Mouse (Mus musculus) neutrophil, adult 5-6 weeks (primary cell): ENCODE results near the gene Trappc3. TPM values are rescaled to one million over a fixed set of nuclear protein-coding genes. Genes with fewer than 3 reads are reported as not detected.
"Not testable (repeated sequence)": the region's sequence is repeated elsewhere in the genome, so short reads cannot be mapped to it uniquely, and the experiment has no call there.

Experiments used
- ATAC-seq: fragments of 151-379, 151-347 bp; 2 replicates; pipeline ENCODE4 v1.8.0; 2017; ENCODE audit warnings: mild to moderate bottlenecking, moderate TSS enrichment; ENCODE audit not compliant: insufficient number of reproducible peaks, poor library complexity, low FRiP score, severe bottlenecking; ENCODE audit errors: extremely low read depth
- total RNA-seq: library from RNA; stranded (forward); fragments of 200-1000 nt; gene quantifications from 2 replicates; pipeline ENCODE4 v1.2.3, GENCODE M21; 2017

Trappc3 gene
- 33.1 and 37.7 TPM in 2 replicates for total RNA-seq

DNA sequence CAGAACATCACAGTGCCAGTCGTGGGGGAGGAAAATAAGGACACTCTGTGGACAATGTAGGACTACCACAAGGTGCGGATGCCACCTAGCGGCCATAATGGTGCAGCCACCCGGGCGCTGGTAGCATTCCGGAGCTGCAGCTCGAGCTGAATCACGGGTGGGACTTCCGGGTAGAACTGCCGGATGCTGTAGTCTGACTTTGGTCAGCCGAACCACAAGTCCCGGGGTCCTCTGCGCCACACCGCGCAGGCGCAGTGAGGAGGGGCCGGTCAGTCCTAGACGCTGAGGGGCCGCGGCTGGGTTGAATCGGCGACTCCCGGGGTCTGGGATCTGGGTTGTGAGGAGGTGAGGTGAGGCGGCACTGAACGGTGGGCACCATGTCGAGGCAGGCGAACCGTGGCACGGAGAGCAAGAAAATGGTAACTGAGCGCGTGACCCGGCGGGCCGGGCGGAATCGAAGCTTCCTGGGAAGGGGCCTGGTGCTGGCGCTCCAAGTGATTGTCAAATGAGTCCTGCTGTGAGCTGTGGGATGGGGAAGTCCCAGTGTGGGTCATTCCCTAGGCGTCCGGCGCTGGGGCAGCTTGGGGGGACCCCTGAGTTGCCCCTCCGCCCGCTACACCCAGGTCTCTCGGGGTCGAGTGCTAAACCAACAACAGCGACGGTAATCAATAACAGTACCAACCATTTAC, at the start of gene Trappc3:
TSS of gene Trappc3 (plus strand) at position 207 of the 689 bp plus-strand sequence.
- peak; percentile 92 for ATAC-seq

- ATAC-seq = no peak
These were observed 44.4 kb upstream of the Trappc3 start for GRCm38 (mm10) chr4:126217771-126218170.

- ATAC-seq = not testable (repeated sequence)
These were observed 42.6 kb upstream of the Trappc3 start for GRCm38 (mm10) chr4:126219540-126219939.

DNA sequence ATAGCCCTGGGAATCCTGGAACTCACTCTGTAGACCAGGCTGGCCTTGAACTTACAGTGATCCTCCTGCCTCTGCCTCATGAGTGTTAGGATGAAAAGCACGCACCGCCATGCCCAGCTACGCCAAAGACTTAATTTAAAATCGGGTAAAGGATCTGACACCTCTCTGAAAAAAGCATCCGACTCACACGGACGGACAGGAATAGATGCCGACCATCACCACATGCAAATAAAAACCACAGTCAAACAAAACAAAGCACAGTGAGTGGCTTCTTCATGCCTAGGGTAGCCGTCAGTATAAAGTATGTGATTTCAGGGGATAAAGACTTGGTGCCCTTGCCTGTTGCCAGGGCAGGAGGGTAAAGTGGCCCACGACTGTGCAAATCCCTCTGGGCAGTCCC, 42.1 kb upstream of the Trappc3 start:
- ATAC-seq = no peak

GRCm38 (mm10) chr4:126222631-126223030, 39.5 kb upstream of the Trappc3 start:
- ATAC-seq = no peak

DNA sequence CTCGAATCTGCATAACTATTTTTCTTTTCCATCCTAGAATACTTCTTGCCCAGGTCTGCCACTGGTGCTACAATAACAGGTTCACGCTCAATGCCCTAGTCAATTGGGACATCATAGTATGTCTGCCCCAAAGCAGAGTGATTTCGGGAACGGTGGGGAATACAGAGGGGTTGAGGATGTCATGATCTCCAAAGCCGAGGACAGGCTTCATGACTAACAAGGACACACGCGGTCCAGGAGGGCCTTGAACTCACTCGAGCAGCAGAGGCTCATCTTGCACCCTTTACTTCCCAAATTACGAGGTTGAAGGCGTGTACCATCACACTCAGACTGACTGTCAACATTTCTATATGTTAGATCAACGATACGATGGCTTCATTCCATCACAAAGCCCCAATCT, 35.5 kb upstream of the Trappc3 start:
- no peak for ATAC-seq

DNA sequence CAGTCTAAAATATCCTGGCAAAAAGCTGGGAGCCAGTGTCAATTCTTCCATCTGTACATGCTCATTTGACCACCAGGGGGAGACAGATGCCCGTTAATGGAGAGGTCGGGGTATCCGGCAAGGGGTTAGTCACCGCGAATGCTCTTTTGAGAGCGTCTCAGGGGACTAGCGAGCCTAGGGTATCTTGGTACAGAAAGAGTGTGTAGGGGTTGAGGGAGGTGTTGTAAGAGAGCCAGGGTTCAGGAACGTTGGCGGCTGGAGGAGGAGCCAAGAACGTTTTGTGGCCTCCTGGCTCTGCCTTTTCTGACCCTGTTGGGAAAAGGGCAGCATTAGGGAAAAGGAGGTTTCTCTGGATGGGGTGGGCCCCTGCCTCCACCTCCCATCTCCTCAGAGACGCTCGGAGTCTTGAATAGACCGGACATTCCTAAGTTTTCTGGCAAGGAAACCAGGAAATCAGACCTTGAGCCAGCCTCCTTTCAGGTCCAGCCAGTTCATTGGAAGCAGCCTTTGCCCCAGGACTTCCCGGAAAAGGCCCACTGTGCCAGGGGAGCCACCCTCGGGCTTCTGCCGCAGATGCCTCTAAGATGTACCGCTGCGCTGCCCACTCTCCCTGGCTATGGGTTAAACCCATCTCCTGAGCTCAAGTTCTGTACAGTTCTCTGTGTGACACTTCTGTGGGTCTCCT, 34.9 kb upstream of the Trappc3 start:
- ATAC-seq = peak; percentile 88

DNA sequence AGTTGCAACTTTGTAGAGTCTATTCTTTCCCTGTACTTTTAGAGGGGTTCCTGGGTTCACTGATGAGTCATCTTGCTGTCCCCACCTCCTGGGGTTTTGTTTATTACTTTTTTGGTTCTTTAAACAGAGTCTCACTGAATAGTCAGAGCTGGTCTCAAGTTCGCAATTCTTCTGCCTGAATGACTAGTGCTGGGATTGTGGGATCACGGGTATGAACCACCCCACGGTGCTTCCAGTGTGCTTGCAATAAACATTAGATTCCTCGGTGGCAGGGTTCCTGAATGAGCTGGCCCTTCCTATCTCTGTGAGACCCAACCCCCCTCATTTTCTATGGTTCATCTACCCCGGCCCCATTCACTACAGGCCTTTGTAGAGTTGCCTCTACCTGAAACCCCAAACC, 34.0 kb upstream of the Trappc3 start:
- ATAC-seq = no peak

DNA sequence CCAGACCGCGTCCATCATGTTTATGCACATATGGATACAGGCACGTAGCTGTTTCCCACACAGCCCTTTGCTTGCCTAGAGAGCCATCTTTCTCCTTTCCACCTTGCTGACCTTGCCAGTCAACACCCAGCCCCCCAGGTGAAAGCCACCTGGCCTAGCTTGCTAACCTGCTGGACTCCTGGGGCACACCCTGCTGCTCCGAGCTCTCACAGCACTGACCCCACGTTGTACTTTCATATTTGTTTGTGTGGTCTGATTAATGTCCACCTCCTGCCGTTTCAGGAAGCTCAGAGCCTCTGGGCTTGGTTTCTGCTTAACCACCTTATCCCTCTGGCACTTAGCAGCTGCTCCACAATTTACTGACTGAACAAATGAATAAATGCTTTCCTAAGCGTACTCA, 32.2 kb upstream of the Trappc3 start:
- no peak for ATAC-seq

- ATAC-seq = no peak
These were observed 28.3 kb upstream of the Trappc3 start for GRCm38 (mm10) chr4:126233676-126234308.

DNA sequence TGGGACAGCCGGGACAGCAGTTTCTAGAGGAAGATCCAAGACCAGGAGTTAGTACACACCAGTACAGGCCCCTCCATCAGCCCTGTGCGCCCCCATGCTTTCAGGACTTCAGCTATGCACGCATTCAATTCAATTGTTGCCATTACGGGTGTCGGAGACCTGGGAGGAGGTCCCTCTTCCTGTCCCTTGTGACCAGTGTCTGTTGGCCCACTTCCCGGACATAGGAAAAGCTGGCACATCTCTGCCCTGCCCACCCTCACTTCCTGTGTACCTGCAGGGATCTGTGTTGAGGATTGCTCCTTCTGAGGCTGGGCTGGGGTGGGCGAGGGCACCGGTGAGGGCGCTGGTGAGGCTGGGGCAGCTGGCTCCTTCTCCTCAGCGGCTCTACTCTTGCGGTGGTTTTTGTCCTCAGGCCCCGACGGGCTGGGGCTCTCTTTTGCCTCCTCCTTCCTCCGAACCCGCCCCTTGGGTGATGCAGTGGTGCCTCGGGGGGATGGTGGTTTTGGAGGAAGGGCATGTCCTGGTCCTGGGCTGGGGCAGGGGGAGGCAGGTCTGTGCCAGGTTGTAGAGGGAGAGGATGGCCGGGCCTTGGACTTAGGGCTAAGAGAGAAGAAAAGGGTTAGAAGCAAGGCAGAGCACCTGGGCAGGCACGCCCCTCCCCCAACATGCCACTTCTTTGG, 27.5 kb upstream of the Trappc3 start:
- no peak for ATAC-seq

DNA sequence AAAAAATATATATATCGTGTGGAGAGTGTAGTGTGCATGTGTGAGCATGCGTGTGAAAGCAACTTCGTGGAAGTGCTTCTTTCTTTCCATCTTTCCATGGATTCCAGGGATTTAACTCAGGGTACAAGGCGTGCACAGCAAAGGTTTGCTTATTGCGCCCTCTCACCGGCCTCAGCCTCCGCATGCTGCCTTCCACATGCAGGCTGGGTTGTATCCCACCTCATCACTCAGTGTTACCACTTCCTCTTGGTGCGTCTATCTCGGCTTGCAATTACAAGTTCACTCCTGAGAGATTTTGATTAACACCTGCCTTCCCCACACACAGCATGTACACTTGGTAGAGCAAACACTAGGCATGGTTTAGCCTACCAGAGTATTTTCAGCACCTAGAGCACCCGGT, 26.9 kb upstream of the Trappc3 start:
- no peak for ATAC-seq

DNA sequence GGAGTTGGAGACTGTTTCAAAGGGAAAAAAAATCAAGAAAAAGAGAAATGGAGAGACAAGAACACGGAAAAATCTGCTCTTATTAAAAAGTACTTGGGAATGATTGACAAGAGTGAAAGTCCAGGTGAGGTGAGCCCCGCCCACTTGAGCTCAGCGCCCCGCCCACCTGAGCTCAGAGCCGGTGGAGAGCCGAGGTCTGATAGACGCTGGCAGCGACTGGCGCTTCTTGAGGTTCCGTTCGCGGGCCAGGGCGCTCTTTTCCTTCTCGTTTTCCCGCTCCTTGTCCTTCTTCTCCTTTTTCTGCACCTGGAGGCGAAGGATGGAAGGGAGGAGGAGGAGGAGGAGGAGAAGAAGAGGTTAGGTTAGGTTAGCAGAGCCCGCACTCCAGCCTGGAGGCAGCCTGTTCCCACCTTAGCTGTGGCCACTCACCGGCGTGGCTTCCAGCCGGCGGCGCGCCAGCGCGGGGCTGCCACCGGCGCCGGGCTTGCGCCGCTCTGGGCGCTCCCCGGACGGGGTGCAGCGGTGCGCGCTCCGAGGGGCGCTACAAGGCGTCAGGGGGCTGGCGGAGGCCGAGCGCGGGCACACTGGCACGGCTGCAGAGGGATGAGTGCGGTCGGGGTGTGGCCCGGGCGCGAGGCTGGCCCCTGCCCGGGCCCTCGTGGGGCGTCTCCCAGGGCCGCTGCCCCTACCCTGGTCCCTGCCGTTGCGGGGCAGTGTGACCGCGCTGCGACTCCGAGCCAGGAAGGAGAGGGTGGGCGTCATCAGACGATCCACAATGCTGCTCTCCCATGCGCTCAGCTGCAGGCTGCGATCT, 25.5 kb upstream of the Trappc3 start:
- no peak for ATAC-seq

DNA sequence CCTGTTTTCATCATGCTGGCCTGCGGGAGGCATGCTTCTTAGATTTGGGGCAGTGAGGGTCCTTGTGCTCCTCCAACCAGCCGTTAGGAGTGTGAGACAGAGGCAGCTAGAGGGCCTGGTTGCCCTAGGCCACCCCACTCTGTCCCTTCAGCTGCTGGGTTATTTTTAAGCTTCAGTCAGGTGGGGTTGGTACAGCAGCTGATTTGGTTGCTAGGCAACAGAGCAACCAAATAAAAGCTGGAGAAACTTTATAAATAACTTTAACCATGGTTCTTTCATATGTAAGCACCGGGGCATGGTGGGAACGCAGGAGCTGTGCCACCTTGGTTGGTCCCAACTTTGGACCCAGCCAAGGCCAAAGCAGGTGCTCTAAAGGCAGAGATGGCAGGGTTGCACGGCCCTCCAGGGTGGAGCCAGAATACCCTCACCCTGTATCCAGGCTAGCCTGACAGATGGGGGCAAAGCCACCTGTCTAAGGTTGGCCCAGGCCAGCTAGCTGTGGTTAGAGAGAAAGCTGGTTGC, 24.3 kb upstream of the Trappc3 start:
- ATAC-seq = no peak

- ATAC-seq = no peak
These were observed 22.2 kb upstream of the Trappc3 start for GRCm38 (mm10) chr4:126239862-126240475.

DNA sequence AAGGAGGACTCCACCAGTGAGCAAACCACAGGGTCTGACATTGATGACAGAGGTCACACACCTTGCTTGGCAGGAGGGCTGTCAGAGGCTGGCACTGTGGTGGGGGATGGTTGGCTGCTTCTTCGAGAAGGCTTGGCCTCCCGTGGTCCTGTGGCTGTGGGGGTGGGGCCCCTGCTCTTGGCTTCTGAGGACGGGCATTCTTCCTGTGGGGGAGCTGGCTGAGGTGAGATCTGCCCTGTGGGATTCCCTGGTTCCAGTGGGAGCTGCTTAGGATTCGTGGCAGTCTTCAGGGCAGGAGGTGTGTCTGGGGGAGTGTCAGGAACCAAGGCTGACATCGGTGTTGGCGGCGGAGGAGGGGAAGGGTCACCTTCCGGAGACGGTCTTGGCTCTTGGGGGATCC, 20.2 kb upstream of the Trappc3 start:
- ATAC-seq = no peak

- ATAC-seq = no peak
These were observed 19.6 kb upstream of the Trappc3 start for GRCm38 (mm10) chr4:126242510-126242909.

- ATAC-seq = no peak
These were observed 15.8 kb upstream of the Trappc3 start for GRCm38 (mm10) chr4:126246202-126246889.
